Mouse (Mus musculus) heart, postnatal 0 days (tissue): ENCODE measurements around the gene Aes.

Experiments used
- CTCF ChIP-seq: IDR thresholded peaks from 2 replicates; pipeline ENCODE4 v1.5.1; 2016; ENCODE audit warnings: antibody characterized with exemption, control low read depth, low read depth
- EP300 ChIP-seq: IDR thresholded peaks from 2 replicates; pipeline ENCODE4 v1.6.1; 2016; ENCODE audit warnings: antibody characterized with exemption, low read depth

DNA sequence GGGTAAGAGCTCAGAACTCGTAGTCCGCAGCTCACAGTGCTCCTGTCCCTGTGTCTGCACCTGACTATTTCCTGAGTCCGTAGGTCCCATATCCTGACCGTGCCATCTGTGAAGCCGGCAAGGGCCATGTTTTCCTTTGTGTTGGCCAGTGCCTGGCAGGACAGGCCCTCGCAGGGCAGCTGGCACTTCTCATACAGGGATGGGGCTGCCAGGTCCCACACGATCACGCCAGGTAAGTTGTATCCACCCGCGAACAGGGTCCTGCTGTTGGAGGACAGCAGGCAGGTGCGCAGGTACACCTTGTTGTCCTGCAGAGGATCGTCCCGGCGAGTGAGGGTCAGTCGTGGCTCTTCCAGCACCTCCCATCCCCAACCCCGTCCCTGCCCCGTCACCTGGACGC is 34.6 kb downstream of the Aes start:
- TF ChIP-seq CTCF: no peak
- no peak for TF ChIP-seq EP300
